Mouse (Mus musculus) liver, embryonic 14.5 days (tissue): ENCODE results near the gene Pirb. TPM values are rescaled to one million over a fixed set of nuclear protein-coding genes. Genes with fewer than 3 reads are reported as not detected.
"Not testable (repeated sequence)": the region's sequence is repeated elsewhere in the genome, so short reads cannot be mapped to it uniquely, and the experiment has no call there.

Experiments
- ATAC-seq: fragments of 200-750 bp; cut with Nextera tagmentation; 2 replicates; pipeline ENCODE4 v1.8.0; 2017; ENCODE audit warnings: moderate number of reproducible peaks, mild to moderate bottlenecking, moderate library complexity; ENCODE audit not compliant: insufficient read depth
- DNase-seq, 3 experiments: peaks; one replicate each; pipeline ENCODE4 v3.0.0-alpha.2; 2012 to 2013; ENCODE audit warnings: low read depth in 3 of 3, low spot score in 3 of 3
- H3K27ac ChIP-seq: fragments of 300-500 bp; sonication (generic); 2 replicates; pipeline ENCODE4 v1.5.1; 2014; ENCODE audit warnings: moderate library complexity, mild to moderate bottlenecking, control low read depth, inconsistent platforms
- H3K27me3 ChIP-seq: fragments of 300-500 bp; sonication (generic); 2 replicates; pipeline ENCODE4 v1.6.1; 2014; ENCODE audit warnings: mild to moderate bottlenecking, low read length, moderate library complexity; ENCODE audit not compliant: control insufficient read depth, insufficient read depth
- H3K36me3 ChIP-seq: fragments of 300-500 bp; sonication (generic); replicated peaks from 2 replicates; pipeline ENCODE4 v1.6.1; 2014; ENCODE audit warnings: low read depth; ENCODE audit not compliant: control insufficient read depth, insufficient read depth
- H3K4me1 ChIP-seq, 2 experiments: fragments of 200-500 bp in 1 of 2; fragments of 300-500 bp in 1 of 2; sonication (generic) in 1 of 2; replicated peaks; 2 replicates each; pipeline ENCODE4 v1.6.1; 2012 to 2014; ENCODE audit warnings: antibody characterized with exemption in 1 of 2, inconsistent platforms in 1 of 2, low read length in 1 of 2; ENCODE audit not compliant: control insufficient read depth in 2 of 2, insufficient read depth in 2 of 2
- H3K4me2 ChIP-seq: fragments of 300-500 bp; sonication (generic); 2 replicates; pipeline ENCODE4 v1.6.1; 2014; ENCODE audit warnings: low read depth, mild to moderate bottlenecking, control low read depth, moderate library complexity
- H3K4me3 ChIP-seq, 2 experiments: fragments of 200-500 bp in 1 of 2; fragments of 300-500 bp in 1 of 2; sonication (generic) in 1 of 2; 2 replicates each; pipeline ENCODE4 v1.5.1; 2012 to 2014; ENCODE audit warnings: low read depth in 2 of 2, low read length in 2 of 2, mild to moderate bottlenecking in 2 of 2, control low read depth in 1 of 2, inconsistent platforms in 1 of 2, moderate library complexity in 1 of 2; ENCODE audit not compliant: insufficient read depth in 1 of 2
- H3K9ac ChIP-seq: fragments of 300-500 bp; sonication (generic); replicated peaks from 2 replicates; pipeline ENCODE4 v1.6.1; 2014; ENCODE audit warnings: mild to moderate bottlenecking, control low read depth, moderate library complexity
- H3K9me3 ChIP-seq: fragments of 300-500 bp; sonication (generic); 2 replicates; pipeline ENCODE4 v1.6.1; 2016; ENCODE audit warnings: low read length, mixed read lengths; ENCODE audit not compliant: control insufficient read depth
- CTCF ChIP-seq: IDR thresholded peaks from 2 replicates; pipeline ENCODE4 v1.5.1; 2016; ENCODE audit warnings: antibody characterized with exemption, low read depth, control low read depth
- EP300 ChIP-seq: IDR thresholded peaks from 2 replicates; pipeline ENCODE4 v1.6.1; 2016; ENCODE audit warnings: antibody characterized with exemption, low read depth
- WGBS: fragments of 180-500 bp; shearing (Covaris S2); extraction: QIAGEN DNeasy Blood & Tissue Kit; methylation state at CpG from one replicate; pipeline ENCODE4 v1.1.7; 2014; ENCODE audit not compliant: insufficient replicate concordance; 5-methylcytosine and 5-hydroxymethylcytosine counted together
- polyA plus RNA-seq, 2 experiments: library from polyadenylated mRNA; depleted of rRNA in 1 of 2; stranded (reverse) in 1 of 2; unstranded in 1 of 2; fragments of >200 nt; fragmentation: Nextera tagmentation in 1 of 2; extraction: Ambion mirVana in 1 of 2; gene quantifications; 2 replicates each; pipeline versions ENCODE4 v1.2.1 to v1.2.3; 2012 to 2014

Pirb gene
- polyA plus RNA-seq (2012; rRNA removed) (1.6 TPM in 2 replicates), polyA plus RNA-seq (2014; fragmentation: Nextera tagmentation; extraction: Ambion mirVana) (1.8 and 2.2 TPM in 2 replicates)

DNA sequence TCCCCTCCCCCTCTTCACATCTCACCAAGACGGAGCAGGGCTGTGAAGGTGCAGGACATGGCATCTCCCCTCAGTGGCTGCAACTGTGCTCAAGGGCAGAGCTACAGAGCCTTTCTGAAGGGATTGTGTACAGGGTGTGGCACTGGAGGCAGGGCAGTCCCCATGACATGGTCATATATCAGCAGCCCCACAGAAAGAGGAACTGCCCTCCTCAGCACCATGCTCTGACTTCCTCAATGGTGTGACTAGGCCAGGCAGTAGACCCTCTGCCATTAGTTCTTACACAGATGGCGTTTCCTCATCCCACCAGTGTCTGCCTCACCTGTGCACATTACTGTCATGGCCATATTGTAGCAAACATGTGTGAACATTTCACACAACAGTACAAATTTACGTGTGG lies at the start of gene Pirb:
Gene Pirb (minus strand): TSS at position 124 of the 400 bp plus-strand sequence.
- ATAC-seq, H3K4me2 ChIP-seq, H3K4me1 ChIP-seq, H3K9me3 ChIP-seq, H3K4me3 ChIP-seq, DNase-seq, H3K36me3 ChIP-seq, H3K27me3 ChIP-seq, H3K9ac ChIP-seq, H3K27ac ChIP-seq: not testable (repeated sequence)
- WGBS: no CpG with 5 or more reads among the region's 3 CpGs

DNA sequence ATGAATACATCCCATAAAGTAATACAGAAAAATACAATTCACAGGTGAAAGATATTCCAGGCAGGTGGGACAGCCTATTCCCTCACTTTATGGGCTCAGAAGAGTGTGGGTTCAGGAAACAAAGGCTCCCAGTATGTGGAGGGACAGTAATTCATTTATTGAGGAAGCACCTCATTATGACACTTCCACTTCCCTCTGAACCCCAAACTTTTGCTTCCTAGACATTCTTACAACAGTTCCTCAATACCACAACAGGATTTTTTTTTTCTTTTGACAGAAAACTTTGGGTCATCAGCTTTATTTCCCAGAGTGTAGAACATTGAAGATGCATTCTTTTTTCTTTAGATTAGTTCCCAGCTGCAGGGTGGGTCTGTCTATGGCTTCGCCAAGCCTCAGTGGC lies 12.5 kb upstream of the Pirb start:
- H3K9ac ChIP-seq, H3K4me2 ChIP-seq, ATAC-seq, H3K27me3 ChIP-seq, H3K27ac ChIP-seq, DNase-seq, H3K4me1 ChIP-seq, H3K36me3 ChIP-seq, H3K9me3 ChIP-seq, H3K4me3 ChIP-seq: not testable (repeated sequence)
- whole genome bisulfite sequencing: no CpG with 5 or more reads among the region's 1 CpGs

DNA sequence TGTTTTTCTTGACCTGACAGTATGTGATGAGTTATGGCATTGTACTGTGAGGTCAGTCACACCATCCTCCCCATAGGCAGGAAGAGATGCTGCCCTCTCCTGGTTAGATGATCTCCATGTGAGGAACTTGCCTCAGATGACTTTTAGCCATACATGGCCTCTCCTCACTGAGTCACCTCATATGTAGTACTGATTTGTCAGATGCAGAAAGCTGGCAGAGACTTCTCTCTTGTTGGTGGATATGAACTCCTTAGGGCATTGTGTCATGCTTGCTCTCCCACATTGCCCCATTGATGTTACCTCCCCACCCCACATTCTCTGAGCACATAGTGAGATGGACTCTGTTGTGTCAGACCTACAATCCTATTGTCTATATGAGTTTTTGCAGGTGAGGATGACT lies 5.3 kb upstream of the Pirb start:
- not testable (repeated sequence) for H3K9ac ChIP-seq, H3K27me3 ChIP-seq, H3K9me3 ChIP-seq, H3K36me3 ChIP-seq, DNase-seq, H3K4me2 ChIP-seq, H3K4me1 ChIP-seq, H3K4me3 ChIP-seq, H3K27ac ChIP-seq, ATAC-seq

DNA sequence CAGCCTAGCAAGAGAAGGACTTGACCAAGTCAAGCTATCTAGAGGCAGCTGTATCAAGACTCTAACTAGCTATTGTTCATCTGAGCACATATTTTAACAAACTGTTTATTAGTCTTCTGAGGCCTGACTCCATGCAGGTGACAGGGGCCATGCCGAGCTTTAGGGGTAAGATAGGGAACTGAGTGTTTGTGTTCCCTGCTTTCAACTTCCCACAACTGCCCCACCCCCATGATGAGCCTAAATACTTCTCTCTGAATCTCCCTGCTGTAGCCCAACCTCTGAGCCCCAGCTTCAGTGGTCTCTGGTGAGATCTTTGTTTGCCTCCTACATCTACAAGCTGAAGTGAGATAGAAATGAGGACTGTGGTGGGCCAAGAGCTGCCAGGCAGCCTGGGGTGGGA lies 4.9 kb downstream of the Pirb start:
- H3K9me3 ChIP-seq: no peaks in the 10 kb centered on the region
- no peaks in the 10 kb centered on the region for H3K27me3 ChIP-seq
- H3K4me1 ChIP-seq: no peaks in the 10 kb centered on the region; a peak in 1 of 4 replicates
- no peak for DNase-seq
- H3K4me3 ChIP-seq: no peak overlapping the region
- TF ChIP-seq CTCF: no peak
- no peak for TF ChIP-seq EP300
- no peaks in the 10 kb centered on the region for H3K36me3 ChIP-seq
- WGBS: 5% methylated on average over 1 of the region's 1 CpGs
- ATAC-seq: no peak
- no peak overlapping the region for H3K9ac ChIP-seq
- H3K4me2 ChIP-seq: no peak overlapping the region
- no peak overlapping the region for H3K27ac ChIP-seq

DNA sequence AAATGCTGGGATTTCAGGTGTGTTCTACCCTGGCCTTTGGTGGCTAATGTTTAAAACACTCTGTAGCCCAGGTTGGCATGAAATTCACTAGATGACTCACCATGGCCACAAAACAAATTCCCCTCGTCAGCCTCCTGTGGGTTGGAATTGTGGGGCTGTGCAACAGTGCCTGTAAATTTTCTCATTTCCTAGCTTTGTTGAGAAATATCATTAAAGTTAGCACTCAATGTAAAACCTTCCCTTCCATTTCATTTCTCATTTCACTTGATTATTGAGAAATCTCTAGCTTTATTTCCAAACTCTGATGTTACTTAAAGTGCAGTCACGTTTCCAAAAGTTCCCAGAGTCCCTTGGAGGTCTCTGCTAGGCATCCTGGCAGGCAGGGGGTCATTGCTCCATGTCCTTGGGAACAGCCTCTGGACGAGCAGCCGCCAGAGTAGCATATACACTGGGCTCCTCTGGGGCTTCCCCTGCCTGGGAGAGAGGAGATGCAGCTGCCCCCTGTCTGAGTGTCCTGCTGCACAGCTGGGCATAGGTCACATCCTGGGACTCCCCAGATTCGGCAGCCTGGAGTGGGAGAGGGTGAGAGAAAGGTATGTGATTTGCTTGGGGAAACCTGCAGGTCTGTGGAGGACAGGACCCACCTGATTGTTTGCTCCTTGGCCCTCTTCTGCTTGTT lies 7.8 kb downstream of the Pirb start:
- H3K36me3 ChIP-seq: peaks cover 3% of the 10 kb centered on the region
- H3K27ac ChIP-seq: no peak overlapping the region
- H3K4me3 ChIP-seq: no peak overlapping the region
- no peaks in the 10 kb centered on the region for H3K9me3 ChIP-seq
- ATAC-seq: no peak
- H3K4me2 ChIP-seq: no peak overlapping the region
- TF ChIP-seq EP300 (no peak), CTCF (no peak)
- H3K9ac ChIP-seq: no peak overlapping the region
- DNase-seq: no peak
- H3K4me1 ChIP-seq: no peaks in the 10 kb centered on the region; a peak in 1 of 4 replicates
- 36% methylated on average over 5 of the region's 5 CpGs for WGBS
- no peaks in the 10 kb centered on the region for H3K27me3 ChIP-seq
